Mouse (Mus musculus) left cerebral cortex, postnatal 10 days (tissue): ENCODE data around the gene Limk1. TPM values are rescaled to one million over a fixed set of nuclear protein-coding genes. Genes with fewer than 3 reads are reported as not detected.

ENCODE experiments used
- DNase-seq, 2 experiments: peaks; one replicate each; pipeline ENCODE4 v3.0.0; 2021 to 2022; ENCODE audit warnings: low spot score in 2 of 2, mixed read lengths in 1 of 2; ENCODE audit errors: extremely low spot score in 1 of 2
- intact Hi-C: fragments of 180-260 bp; cut with DNase I; formaldehyde crosslinking; loops from one replicate; pipeline ENCODE4 v1.15.1; 2025
- total RNA-seq, 2 experiments: library from RNA; stranded (reverse); gene quantifications; 2 replicates each; pipeline ENCODE4 v1.2.3; 2021

The Limk1 gene
- total RNA-seq, 2 experiments from 2014 or later: 60.8 to 62.0 TPM

DNA sequence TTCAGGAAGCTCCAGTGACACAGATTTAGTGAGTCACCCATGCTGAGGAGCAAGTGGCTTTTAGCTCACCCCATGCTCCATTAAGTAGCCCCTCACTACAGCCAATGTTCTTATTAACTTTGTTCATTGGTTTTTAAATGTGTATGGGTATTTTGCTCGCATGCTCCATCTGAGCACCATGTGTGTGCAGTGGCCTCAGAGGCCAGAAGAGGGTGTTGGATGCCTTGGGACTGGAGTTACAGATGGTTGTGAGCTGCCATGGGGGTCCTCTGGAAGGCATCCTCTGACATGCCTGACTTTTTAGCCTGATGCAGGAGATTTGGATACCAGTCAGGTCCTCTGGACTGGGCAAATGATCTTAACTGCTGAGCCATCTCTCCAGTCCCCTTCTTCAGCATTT, 44.3 kb downstream of the Limk1 start:
- no peak for DNase-seq
- intact Hi-C loops: no loop called here

- DNase-seq: no peak
- intact Hi-C loops: no loop called here
Observed at GRCm38 (mm10) chr5:134640371-134640770, 48.0 kb downstream of the Limk1 start.

- DNase-seq: peak; percentile 95 to 98
- intact Hi-C loops: no loop called here
Observed at GRCm38 (mm10) chr5:134639269-134639682, 49.1 kb downstream of the Limk1 start, which contains the start of gene Eif4h. Eif4h (minus strand) TSS chr5:134639490.

- DNase-seq: no peak
- intact Hi-C loops: no loop called here
Observed at GRCm38 (mm10) chr5:134638461-134639268, 49.7 kb downstream of the Limk1 start.

DNA sequence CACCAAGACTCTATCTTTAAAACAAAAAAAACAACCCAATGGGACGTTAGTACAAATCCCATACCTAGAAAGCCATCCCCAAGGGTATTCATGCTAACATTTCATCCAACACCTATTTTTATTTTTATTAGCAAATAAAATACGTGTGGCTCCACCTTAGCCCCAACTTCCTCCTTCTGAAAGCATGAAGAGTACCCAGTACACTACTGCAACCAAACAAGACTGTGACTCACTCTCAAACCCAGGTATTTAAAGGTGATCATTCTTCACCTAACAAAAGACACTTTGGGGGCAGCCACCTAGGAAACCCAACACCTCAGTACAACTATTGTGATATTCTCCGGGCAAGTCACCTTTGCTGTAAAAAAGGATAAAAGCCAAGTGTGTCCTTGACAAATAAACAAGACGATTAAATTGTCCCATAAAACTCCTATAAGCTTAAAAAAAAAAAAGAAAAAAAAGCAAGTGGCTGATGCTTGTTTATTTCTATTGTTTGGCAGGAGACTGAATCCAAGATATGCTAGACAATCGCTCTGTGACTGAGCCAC, 50.5 kb downstream of the Limk1 start:
- intact Hi-C loops: no loop called here
- DNase-seq: no peak

- intact Hi-C loops: no loop called here
- DNase-seq: no peak
Observed at GRCm38 (mm10) chr5:134632841-134633240, 55.6 kb downstream of the Limk1 start.

- DNase-seq: no peak
- intact Hi-C loops: no loop called here
Observed at GRCm38 (mm10) chr5:134630835-134631234, 57.6 kb downstream of the Limk1 start.

DNA sequence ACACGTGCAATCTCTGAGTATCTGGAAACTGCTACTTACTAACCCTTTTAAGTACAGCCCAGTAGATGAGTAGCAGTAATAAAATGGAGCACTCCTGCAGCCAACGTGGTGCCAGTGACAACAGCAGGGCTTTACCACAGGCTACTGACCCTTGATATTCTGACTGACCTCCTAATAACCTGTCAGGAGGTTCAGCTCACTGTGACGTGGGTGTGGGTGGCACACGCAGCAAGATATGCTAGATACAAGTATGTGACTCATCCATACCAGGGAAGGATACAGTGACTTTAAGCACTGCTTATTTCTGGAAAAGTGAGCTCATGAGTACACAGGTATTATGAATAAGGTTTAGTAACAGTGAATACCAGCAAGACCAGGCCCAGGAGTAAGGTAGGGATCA, 58.9 kb downstream of the Limk1 start:
- intact Hi-C loops: no loop called here
- DNase-seq: no peak

GRCm38 (mm10) chr5:134622069-134622468, 66.3 kb downstream of the Limk1 start:
- intact Hi-C loops: no loop called here
- peak in 1 of 2 experiments; percentile 47 for DNase-seq

GRCm38 (mm10) chr5:134621099-134621640, 67.2 kb downstream of the Limk1 start:
- intact Hi-C loops: no loop called here
- peak in 1 of 2 experiments; percentile 22 for DNase-seq

DNA sequence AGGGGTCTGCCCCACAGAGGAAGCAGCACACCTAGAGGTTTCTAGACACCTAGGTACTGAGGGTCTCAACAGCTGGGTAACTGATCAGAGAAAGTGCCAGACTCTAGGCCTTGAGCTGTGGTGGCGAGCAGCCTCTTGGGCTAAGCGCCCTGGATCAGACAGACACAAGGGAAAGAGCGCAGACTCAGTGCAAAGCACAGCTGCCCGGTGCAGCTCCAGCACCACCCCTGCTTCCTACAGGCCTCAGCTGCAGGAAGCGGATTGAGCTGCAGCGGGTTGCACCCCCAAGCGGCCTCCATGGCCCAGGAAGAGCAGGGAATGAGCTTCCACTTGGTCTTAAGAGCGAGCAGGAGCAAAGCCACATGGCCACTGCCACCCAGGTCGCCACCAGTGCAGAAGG, 67.9 kb downstream of the Limk1 start:
- no peak for DNase-seq

GRCm38 (mm10) chr5:134617071-134617470, 71.3 kb downstream of the Limk1 start:
- intact Hi-C loops: no loop called here
- DNase-seq: peak in 1 of 2 experiments; percentile 73

More for the DNA sequence above, 67.9 kb downstream of the Limk1 start:
- intact Hi-C loops: no loop called here

- no peak for DNase-seq
- intact Hi-C loops: no loop called here
Observed at GRCm38 (mm10) chr5:134615780-134616179, 72.6 kb downstream of the Limk1 start.

DNA sequence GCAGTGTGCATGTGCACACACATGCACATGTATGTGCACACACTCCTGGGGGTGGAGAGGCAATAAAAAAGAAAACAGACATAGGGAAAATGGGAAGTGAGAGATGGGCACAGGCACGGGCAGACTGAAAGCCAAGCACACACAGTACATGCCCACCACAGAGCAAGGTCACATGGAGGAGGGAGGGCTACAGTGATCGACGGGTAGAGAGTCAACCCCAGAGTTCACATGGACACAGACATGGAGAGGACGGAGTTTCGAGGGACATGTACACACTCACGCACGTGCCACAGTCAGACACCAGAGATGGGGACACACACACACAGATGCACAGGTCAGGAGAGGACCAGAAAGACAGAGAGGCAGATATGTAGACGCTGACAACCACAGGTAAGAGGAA, 73.0 kb downstream of the Limk1 start:
- no peak for DNase-seq
- intact Hi-C loops: no loop called here

GRCm38 (mm10) chr5:134614802-134615201, 73.6 kb downstream of the Limk1 start, which contains the start of gene Lat2:
Lat2 (minus strand) TSS chr5:134615025.
- no peak for DNase-seq
- intact Hi-C loops: no loop called here

GRCm38 (mm10) chr5:134614296-134614695, 74.1 kb downstream of the Limk1 start:
- intact Hi-C loops: no loop called here
- no peak for DNase-seq

DNA sequence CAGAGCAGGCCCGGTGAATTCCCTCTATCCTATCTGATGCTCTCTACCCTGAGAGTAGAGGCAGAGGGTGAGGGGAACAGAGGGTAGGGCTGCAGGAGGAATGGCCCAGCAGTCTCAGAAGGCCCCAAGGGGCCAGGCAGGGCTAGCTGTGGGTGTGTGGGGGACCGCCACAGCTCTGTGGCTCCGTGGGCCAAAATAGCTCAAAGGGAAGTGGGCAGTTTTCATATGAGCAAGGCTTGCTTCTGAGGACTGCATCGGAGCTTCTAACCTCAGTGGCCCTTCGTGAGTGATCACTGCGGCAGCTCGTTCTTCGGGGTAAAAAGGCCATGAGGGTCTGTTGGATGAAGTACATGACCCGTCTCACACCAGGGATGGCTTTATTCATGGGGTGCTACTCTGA, 74.7 kb downstream of the Limk1 start:
- intact Hi-C loops: no loop called here
- no peak for DNase-seq

DNA sequence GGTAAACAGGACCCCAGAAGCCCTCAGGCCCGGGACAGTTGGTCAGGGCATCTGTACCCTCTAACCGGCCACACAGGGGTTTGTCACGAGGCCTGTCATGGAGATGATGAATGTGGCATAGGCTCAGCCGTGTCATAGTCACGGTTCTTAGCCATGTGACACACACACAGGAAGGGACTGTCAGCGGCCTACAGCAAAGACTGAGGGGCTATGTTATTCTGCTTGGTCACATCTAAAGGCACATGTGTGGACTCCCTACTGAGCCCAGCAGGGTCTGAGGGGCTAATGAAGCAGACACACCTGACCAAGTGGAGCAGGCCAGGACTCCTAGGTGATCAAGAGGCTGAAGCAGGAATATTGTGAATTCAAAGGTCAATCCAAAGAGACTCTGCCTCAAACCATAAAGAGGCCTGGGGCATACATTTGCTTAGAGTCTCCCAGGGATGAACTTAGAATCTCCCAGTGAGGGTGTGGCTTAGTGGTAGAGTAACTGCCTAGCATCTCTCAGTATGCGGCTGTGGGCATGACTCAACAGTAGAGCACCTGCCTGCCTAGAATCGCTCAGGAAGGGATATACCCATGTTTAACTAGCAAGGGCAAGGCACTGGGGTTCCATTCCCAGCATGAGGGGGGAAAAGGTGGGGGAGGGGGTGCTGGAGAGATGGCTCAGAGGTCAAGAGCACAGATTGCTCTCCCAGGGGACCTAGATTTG, 76.4 kb downstream of the Limk1 start:
- DNase-seq: no peak
- intact Hi-C loops: no loop called here

DNA sequence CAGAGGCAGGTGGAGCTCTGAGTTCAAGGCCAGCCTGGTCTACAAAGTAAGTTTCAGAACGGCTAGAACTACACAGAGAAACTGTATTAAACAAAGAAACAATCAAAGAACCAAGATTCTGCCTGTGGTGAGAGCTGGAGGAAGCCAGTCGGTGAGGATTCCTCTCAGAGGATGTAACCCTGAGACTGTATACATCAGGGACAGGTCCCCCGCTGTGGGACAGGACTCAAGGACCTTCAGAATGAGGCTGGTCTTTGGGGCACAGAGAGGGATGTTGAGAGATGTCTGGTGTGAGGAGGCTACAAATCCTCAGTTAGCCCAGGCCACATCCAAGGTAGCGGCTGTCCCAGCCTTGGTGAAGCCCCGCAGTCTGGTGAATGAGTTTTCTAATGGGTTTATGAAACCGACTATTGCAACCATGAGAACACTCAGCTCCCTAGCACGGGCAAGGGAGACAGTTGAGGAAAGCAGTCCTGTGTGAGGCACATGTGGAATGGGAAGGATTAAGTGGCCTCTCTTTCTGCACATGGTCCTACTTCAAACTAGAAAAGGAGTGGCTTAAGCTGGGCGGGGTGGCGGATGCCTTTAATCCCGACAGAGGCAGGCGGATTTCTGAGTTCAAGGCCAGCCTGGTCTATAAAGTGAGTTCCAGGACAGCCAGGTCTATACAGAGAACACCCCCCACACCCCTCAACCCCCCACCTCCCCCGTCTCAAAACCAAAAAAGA, 78.3 kb downstream of the Limk1 start:
- no peak for DNase-seq
- intact Hi-C loops: no loop called here
